Mouse (Mus musculus) stomach, embryonic 16.5 days (tissue): ENCODE data around the gene Hspa4l. TPM values are rescaled to one million over a fixed set of nuclear protein-coding genes. Genes with fewer than 3 reads are reported as not detected.
"Not testable (repeated sequence)": the region's sequence is repeated elsewhere in the genome, so short reads cannot be mapped to it uniquely, and the experiment has no call there.

Source experiments
- ATAC-seq: fragments of 200-750 bp; cut with Nextera tagmentation; 2 replicates; pipeline ENCODE4 v1.8.0; 2017; ENCODE audit warnings: moderate number of reproducible peaks, moderate TSS enrichment; ENCODE audit not compliant: insufficient read depth, low FRiP score
- H3K27ac ChIP-seq: fragments of 300-500 bp; sonication (generic); 2 replicates; pipeline ENCODE4 v1.5.1; 2014; ENCODE audit warnings: low read length
- H3K27me3 ChIP-seq: fragments of 300-500 bp; sonication (generic); 2 replicates; pipeline ENCODE4 v1.6.1; 2014; ENCODE audit warnings: low read length, control low read depth, mixed read lengths; ENCODE audit not compliant: control insufficient read depth, insufficient read depth
- H3K36me3 ChIP-seq: fragments of 300-500 bp; sonication (generic); 2 replicates; pipeline ENCODE4 v1.6.1; 2014; ENCODE audit warnings: low read length; ENCODE audit not compliant: control insufficient read depth, insufficient read depth
- H3K4me1 ChIP-seq: fragments of 300-500 bp; sonication (generic); 2 replicates; pipeline ENCODE4 v1.6.1; 2014; ENCODE audit warnings: low read length, control low read depth, mixed read lengths; ENCODE audit not compliant: control insufficient read depth, insufficient read depth
- H3K4me2 ChIP-seq: fragments of 300-500 bp; sonication (generic); 2 replicates; pipeline ENCODE4 v1.6.1; 2014; ENCODE audit warnings: low read depth, low read length, mixed read lengths
- H3K4me3 ChIP-seq: fragments of 300-500 bp; sonication (generic); replicated peaks from 2 replicates; pipeline ENCODE4 v1.5.1; 2014; ENCODE audit warnings: mild to moderate bottlenecking, low read length
- H3K9ac ChIP-seq: fragments of 300-500 bp; sonication (generic); 2 replicates; pipeline ENCODE4 v1.6.1; 2014; ENCODE audit warnings: low read length
- H3K9me3 ChIP-seq: fragments of 300-500 bp; sonication (generic); replicated peaks from 2 replicates; pipeline ENCODE4 v1.6.1; 2016; ENCODE audit warnings: low read length, control low read depth; ENCODE audit not compliant: control insufficient read depth
- WGBS: fragments of 180-500 bp; shearing (Covaris S2); extraction: QIAGEN DNeasy Blood & Tissue Kit; methylation state at CpG from one replicate; pipeline ENCODE4 v1.1.7; 2014; 5-methylcytosine and 5-hydroxymethylcytosine counted together
- polyA plus RNA-seq: library from polyadenylated mRNA; unstranded; fragments of >200 nt; fragmentation: Nextera tagmentation; extraction: Ambion mirVana; gene quantifications from 2 replicates; pipeline ENCODE4 v1.2.1, GENCODE M21; 2015

Gene Hspa4l
- polyA plus RNA-seq, 1 experiment from 2014 or later = 14.1 TPM

DNA sequence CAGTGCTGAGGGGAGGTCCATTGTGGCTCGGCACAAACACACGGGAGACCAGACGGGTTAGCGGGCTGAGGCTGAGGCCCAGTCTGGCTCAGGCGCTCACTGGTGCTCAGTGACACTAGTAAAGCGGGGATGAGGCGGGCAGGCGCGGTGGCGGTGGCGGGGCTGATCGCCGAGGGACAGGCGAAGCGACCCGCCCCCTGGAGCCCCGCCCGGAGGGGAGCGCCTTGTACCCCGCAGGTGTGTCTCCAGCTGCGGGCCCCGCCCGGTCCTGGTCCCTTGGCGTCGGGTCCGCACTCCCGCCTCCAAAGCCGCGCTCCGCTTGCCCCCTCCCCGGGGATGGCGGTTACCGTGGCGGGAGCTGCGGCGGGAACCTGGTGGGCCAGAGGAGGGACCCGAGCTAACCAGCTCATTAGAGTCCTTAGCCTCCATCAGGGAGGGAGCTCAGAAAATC is 56.1 kb downstream of the Hspa4l start:
- 0 out of 2 replicates have a peak, but pooled peaks cover 6% of the 10 kb centered on the region for H3K36me3 ChIP-seq
- ATAC-seq = peak; percentile 77
- 0% methylated on average over 32 of the region's 37 CpGs for WGBS

GRCm38 (mm10) chr3:40806871-40807270 is 62.6 kb downstream of the Hspa4l start:
- Histone ChIP-seq H3K36me3 (peaks cover 9% of the 10 kb centered on the region), H3K27ac (no peak overlapping the region), H3K27me3 (no peaks in the 10 kb centered on the region), H3K9ac (no peak overlapping the region), H3K4me1 (0 out of 2 replicates have a peak, but pooled peaks cover 3% of the 10 kb centered on the region), H3K9me3 (no peaks in the 10 kb centered on the region), H3K4me2 (no peak overlapping the region), H3K4me3 (no peak overlapping the region)
- 67% methylated on average over 2 of the region's 2 CpGs for WGBS
- no peak for ATAC-seq

More for the DNA sequence above, 56.1 kb downstream of the Hspa4l start:
- H3K4me3 ChIP-seq = peak overlapping the region; percentile 91
- peak overlapping the region; percentile 69 for H3K4me2 ChIP-seq
- H3K27ac ChIP-seq = peak overlapping the region; percentile 65
- peaks cover 9% of the 10 kb centered on the region; the same call in 1 of the 2 replicates for H3K4me1 ChIP-seq
- no peaks in the 10 kb centered on the region for H3K9me3 ChIP-seq
- peak overlapping the region; percentile 88 for H3K9ac ChIP-seq
- no peaks in the 10 kb centered on the region for H3K27me3 ChIP-seq

DNA sequence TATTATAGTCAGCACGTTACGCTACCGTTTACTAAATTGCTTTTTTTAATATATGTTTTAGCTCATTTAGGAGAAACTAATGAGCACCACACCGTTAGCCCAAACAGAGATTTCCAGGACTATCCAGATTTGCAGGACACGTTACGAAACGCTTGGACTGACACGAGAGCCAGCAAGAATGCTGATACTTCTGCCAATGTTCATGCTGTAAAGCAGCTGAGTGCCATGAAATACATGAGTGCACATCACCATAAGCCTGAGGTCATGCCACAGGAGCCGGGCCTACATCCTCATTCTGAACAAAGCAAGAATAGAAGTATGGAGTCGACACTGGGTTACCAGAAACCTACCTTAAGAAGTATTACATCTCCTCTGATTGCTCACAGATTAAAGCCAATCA is 64.4 kb downstream of the Hspa4l start:
- ATAC-seq = no peak
- Histone ChIP-seq H3K9me3 (no peaks in the 10 kb centered on the region), H3K9ac (no peak overlapping the region), H3K4me2 (no peak overlapping the region), H3K27ac (no peak overlapping the region), H3K4me1 (no peaks in the 10 kb centered on the region), H3K36me3 (peaks cover 14% of the 10 kb centered on the region), H3K4me3 (no peak overlapping the region), H3K27me3 (no peaks in the 10 kb centered on the region)
- WGBS = 95% methylated on average over 10 of the region's 10 CpGs

DNA sequence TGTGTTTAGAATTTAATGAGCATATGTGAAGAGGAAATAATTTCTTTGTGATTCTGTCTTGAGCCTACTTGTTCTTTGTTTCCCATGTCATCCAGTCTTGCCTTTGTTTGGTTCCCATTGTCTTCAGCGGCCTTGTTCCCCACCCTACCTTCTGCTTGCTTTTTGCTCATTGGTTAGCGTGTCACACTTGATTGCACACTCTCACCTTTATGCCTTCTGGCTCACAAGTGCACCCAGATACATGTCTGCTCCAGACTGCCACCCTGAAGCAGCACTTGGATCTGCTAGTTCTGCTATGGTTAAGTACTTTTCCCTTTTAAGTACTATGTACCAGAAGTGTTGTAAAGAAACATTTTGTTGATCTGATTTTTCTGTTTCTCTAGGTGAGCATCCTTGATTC is 65.6 kb downstream of the Hspa4l start:
- Histone ChIP-seq H3K4me1 (no peaks in the 10 kb centered on the region), H3K27ac (no peak overlapping the region), H3K9ac (no peak overlapping the region), H3K9me3 (no peaks in the 10 kb centered on the region), H3K4me3 (no peak overlapping the region), H3K27me3 (no peaks in the 10 kb centered on the region), H3K4me2 (no peak overlapping the region), H3K36me3 (peaks cover 13% of the 10 kb centered on the region)
- no peak for ATAC-seq
- 72% methylated on average over 2 of the region's 2 CpGs for whole genome bisulfite sequencing

GRCm38 (mm10) chr3:40813275-40813674 is 69.0 kb downstream of the Hspa4l start:
- no peak for ATAC-seq
- H3K9me3 ChIP-seq = no peaks in the 10 kb centered on the region
- no peak overlapping the region for H3K4me2 ChIP-seq
- 93% methylated on average over 2 of the region's 2 CpGs for WGBS
- H3K9ac ChIP-seq = no peak overlapping the region
- peaks cover 5% of the 10 kb centered on the region for H3K36me3 ChIP-seq
- no peak overlapping the region for H3K4me3 ChIP-seq
- no peaks in the 10 kb centered on the region for H3K4me1 ChIP-seq
- H3K27ac ChIP-seq = no peak overlapping the region
- no peaks in the 10 kb centered on the region for H3K27me3 ChIP-seq

- not testable (repeated sequence) for H3K4me1 ChIP-seq, H3K9ac ChIP-seq
- H3K4me3 ChIP-seq = peak overlapping the region; percentile 60
Measured at GRCm38 (mm10) chr3:40845521-40845920, 101.2 kb downstream of the Hspa4l start.

More at GRCm38 (mm10) chr3:40845521-40845920, 101.2 kb downstream of the Hspa4l start:
- H3K9me3 ChIP-seq, H3K27ac ChIP-seq, ATAC-seq, H3K27me3 ChIP-seq, H3K36me3 ChIP-seq: not testable (repeated sequence)
- peak overlapping the region; percentile 54 for H3K4me2 ChIP-seq
- 74% methylated on average over 6 of the region's 6 CpGs for WGBS

Other genes starting within 250 kb of the Hspa4l start
- gene Intu, start 213.2 kb upstream of the Hspa4l start, polyA plus RNA-seq = 1.8 and 2.3 TPM in 2 replicates
- 0.10 and 0.30 TPM in 2 replicates for gene Slc25a31, start 35.6 kb upstream of the Hspa4l start, polyA plus RNA-seq
- 33.1 and 35.9 TPM in 2 replicates for gene Plk4, start 55.5 kb downstream of the Hspa4l start, polyA plus RNA-seq
- gene Mfsd8, start 102.4 kb downstream of the Hspa4l start, polyA plus RNA-seq = 6.1 and 6.9 TPM in 2 replicates
- 6.9 and 8.9 TPM in 2 replicates for gene Abhd18, start 102.5 kb downstream of the Hspa4l start, polyA plus RNA-seq
- 0.14 TPM in 1 of 2 replicates, not detected in the other for gene 1700034I23Rik, start 158.0 kb downstream of the Hspa4l start, polyA plus RNA-seq
- 9.4 and 11.6 TPM in 2 replicates for gene Larp1b, start 205.3 kb downstream of the Hspa4l start, polyA plus RNA-seq